Mouse (Mus musculus) thymus, adult 18-20 months (tissue): ENCODE results near the gene Angpt4.

Source experiments
- DNase-seq, 2 experiments: peaks; one replicate each; pipeline ENCODE4 v3.0.0; 2022; ENCODE audit warnings: mixed read lengths in 2 of 2

Angpt4 gene

DNA sequence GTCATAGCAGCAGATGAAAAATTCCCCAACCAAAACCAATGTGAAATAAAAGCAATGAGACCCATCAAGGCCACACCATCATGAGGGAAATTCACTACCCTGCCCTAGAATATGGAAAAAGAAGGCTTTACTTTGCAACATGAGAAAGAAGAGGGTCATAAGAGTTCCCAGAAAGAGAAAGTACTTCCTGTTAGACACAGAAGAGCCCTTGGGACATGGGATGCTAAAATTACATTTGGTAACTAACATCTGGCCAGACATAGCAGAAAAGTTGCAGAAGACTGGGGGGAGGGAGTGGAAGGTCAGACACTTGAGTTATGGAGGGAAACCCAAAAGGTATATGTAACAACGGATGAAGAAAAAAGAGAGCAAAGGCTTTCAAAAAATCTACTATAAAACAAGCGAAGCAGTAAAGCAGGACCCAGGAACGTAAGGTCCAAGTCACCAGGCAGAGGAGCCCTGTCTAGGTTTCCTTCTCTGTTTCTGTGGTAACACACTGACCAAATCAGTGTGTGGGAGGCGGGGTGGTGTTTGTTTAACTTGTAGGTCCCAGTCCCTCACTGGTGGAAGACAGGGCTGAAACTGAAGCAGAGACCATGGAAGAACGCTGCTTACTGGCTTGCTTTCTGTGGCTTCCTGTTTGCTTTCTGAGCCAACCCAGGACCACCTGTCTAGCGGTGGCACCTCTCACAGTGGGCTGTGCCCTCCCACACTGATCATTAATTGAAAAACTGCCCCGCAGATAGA lies 74.6 kb downstream of the Angpt4 start:
- no peak for DNase-seq

DNA sequence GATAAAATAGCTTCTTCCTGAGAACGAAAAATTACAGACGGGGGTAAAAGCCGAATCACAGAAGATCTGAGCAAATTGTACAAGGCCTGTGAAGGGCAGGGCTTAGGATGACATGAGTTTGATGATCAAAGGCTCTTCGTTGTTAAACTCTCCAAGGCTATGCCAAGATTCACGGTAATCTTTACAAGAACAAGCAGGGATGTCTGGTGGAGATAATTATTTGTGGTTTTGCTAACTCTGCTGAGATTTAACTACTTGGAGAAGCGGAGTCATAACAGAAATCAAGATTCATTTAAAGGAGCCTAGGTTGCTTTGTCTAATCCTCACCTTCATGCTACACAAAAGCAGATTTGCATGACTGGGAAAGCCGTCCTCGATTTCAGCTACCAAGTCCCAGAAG lies 75.9 kb downstream of the Angpt4 start:
- no peak for DNase-seq

DNA sequence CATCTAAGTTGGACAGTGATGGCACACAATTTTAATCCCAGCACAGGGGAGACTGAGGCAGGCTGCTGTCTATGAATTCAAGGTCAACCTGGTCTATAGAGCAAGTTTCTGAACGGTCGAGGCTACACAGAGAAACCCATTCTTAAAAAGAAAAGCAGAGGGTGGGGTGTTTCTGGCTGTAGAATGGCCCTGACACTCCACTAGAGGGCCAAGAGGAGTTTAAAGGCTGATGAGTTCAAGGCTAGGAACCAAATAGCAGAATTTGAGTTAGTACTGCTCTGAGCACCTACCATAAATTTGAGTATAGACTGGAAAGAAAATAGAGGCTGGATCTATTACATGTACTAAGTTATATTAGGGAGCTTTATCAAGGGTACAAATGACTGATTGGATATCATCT lies 78.0 kb downstream of the Angpt4 start:
- DNase-seq, result no peak

DNA sequence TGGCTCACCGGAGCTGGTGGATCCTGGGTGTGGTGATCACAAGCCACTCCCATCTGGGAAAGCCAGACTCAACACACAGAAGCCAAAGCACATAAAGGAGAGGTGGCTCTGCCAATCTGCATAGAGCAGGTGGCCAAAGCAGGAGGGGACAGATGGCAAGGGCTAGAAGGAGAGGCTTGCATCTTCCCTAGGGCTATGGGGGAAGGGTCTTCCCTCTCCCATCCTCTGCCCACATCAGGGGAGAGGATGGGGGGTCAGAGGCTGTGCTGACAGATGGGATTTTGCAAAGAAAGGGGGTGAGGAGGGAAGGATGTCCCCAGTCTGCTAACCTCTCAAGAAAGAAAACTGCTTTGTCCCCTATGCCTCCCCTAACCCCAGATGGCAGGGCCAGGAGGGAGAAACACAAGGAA lies 80.0 kb downstream of the Angpt4 start:
- DNase-seq, result no peak

DNA sequence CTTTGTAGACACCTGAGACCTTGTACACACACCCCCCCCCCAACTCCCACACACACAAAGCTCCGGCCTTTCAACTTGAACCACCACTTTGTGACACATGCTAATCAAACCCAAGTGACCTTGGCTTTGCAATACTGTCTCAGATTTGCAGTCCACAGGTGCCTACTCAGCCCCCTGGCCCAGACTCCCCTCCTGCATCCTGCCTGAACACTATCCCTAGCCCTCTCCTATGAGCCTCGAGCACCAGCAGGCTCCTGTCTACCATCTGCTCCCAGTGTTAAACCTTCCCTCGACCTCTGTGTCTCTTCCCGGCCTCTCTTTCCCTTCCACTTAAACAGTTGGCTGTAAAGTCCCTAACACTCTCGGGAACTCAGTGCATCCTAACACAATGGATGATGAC lies 80.4 kb downstream of the Angpt4 start:
- no peak for DNase-seq

DNA sequence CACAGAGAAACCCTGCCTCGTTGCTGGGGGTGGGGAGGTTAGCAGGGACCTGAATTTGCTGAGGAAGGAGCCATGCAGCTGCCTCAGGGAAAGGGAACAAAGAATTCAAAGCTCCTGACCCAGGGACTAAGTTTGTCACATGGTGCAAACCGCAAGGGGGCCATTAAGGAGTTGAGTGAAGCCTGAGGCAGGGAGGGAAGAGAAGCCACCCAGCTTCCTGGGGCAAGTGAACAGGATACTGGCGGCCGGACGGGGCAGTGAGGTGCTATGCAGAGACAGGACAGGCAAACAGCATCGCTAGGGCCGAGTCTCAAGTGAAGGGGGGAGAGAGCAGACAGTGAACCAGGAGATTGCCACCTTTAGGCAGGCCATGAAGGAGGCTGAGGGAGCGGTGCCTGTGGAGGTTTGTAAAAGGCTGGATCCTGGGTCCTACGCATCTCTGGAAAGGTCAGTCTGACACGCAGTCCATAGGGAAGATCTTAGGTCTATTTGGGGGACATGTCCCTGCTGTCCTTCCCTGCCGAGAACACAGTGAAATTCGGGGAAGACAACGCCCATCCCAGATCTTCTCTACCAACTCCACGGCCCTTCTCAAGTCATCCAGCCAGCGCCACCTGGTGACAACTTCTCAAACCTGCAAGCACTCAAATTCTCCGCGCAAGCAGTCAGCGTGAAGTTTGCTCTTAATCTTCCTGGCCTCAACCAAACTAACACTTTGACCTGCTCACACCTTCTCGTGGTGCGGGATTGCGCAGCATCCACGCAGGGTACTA lies 83.5 kb downstream of the Angpt4 start:
- peak; percentile 51 to 53 for DNase-seq
